Comparison of ENCODE assay signal across 7 mouse cellular contexts in genomic region chr8:123224278-123225266, GRCm38 (mm10). TPM values are rescaled to one million over a fixed set of nuclear protein-coding genes. Genes with fewer than 3 reads are reported as not detected.
DNase-seq lines count a peak whose midpoint lies in the region; ATAC-seq lines count a peak whose summit lies in the region.

TSS of gene Cdk10 (plus strand) at chr8:123224842.

- intact Hi-C loops in gastrocnemius, postnatal 36 days (cut with DNase I): no loop called here
- intact Hi-C loops in left cerebral cortex, postnatal 25 days (cut with DNase I): loop anchor here (1.0 kb wide), 1 partner anchor 11 kb away; no protein-coding TSS in a partner anchor

- H3K4me3 ChIP-seq in intestine, embryonic 15.5 days (replicated peaks): peak within 1 kb of the TSS; percentile 81
- peak within 1 kb of the TSS; percentile 95 for H3K4me3 ChIP-seq in midbrain, embryonic 10.5 days

- peaks cover 4% of the 10 kb centered on the region; the same call in 1 of the 2 replicates for H3K4me1 ChIP-seq in intestine, embryonic 15.5 days (replicated peaks)
- peaks cover 19% of the 10 kb centered on the region for H3K4me1 ChIP-seq in midbrain, embryonic 10.5 days

- ATAC-seq in intestine, embryonic 15.5 days: peak; percentile 95

- peak within 1 kb of the TSS; percentile 89 for H3K27ac ChIP-seq in intestine, embryonic 15.5 days
- H3K27ac ChIP-seq in midbrain, embryonic 10.5 days (replicated peaks): peak within 1 kb of the TSS; percentile 90

- no peaks in the 10 kb centered on the region for H3K27me3 ChIP-seq in intestine, embryonic 15.5 days (replicated peaks)
- no peaks in the 10 kb centered on the region for H3K27me3 ChIP-seq in midbrain, embryonic 10.5 days (ENCODE audit: low read depth, poor library complexity, severe bottlenecking)

- H3K9me3 ChIP-seq in intestine, embryonic 15.5 days: no peaks in the 10 kb centered on the region
- H3K9me3 ChIP-seq in midbrain, embryonic 10.5 days (replicated peaks): no peaks in the 10 kb centered on the region

- DNase-seq in adrenal gland, adult 18-20 months (ENCODE audit: low spot score in 2 of 2): peak; percentile 96 to 97
- peak; percentile 97 for DNase-seq in embryo, embryonic 11 days
- peak; percentile 88 for DNase-seq in gastrocnemius, postnatal 36 days
- DNase-seq in left cerebral cortex, postnatal 25 days (ENCODE audit: low spot score in 2 of 2): peak; percentile 93 to 97
- DNase-seq in midbrain, embryonic 10.5 days (ENCODE audit: low spot score): peak; percentile 92
- peak; percentile 91 for DNase-seq in right cerebral cortex, postnatal 4 days

- H3K36me3 ChIP-seq in intestine, embryonic 15.5 days: 0 out of 2 replicates have a peak, but pooled peaks cover 2% of the 10 kb centered on the region
- peaks cover 30% of the 10 kb centered on the region for H3K36me3 ChIP-seq in midbrain, embryonic 10.5 days

- H3K9ac ChIP-seq in intestine, embryonic 15.5 days: peak within 1 kb of the TSS; percentile 90

- H3K4me2 ChIP-seq in intestine, embryonic 15.5 days (replicated peaks): peak within 1 kb of the TSS; percentile 87

- 2% methylated on average over 59 of the region's 59 CpGs for WGBS in intestine, embryonic 15.5 days
- 4% methylated on average over 59 of the region's 59 CpGs for WGBS in midbrain, embryonic 10.5 days

RNA-seq across cellular contexts. Expression of gene Cdk10, which starts in this region (rescaled TPM):
- total RNA-seq in adrenal gland, adult 18-20 months (2021): 10 to 100 TPM; 49.6 to 62.2 TPM
- 10 to 100 TPM; 10.6 to 12.7 TPM for total RNA-seq in gastrocnemius, postnatal 36 days (2021)
- polyA plus RNA-seq in intestine, embryonic 15.5 days (2015; fragmentation: Nextera tagmentation; extraction: Ambion mirVana): 24.2 and 25.4 TPM in 2 replicates
- 10 to 100 TPM; 83.4 to 88.0 TPM for total RNA-seq in left cerebral cortex, postnatal 25 days (2021)
- 41.4 and 42.0 TPM in 2 replicates for polyA plus RNA-seq in midbrain, embryonic 10.5 days (2016; fragmentation: Nextera tagmentation; extraction: Ambion mirVana)

Comparison
In these comparisons a context has a peak if more than half of its experiments do, and no peak if none do; other contexts are left out.
1. Peak in every context shown above with its lines: DNase-seq, ATAC-seq, H3K4me3 ChIP-seq and H3K27ac ChIP-seq.